Mouse (Mus musculus): ENCODE measurements around the gene Exoc3. TPM values are rescaled to one million over a fixed set of nuclear protein-coding genes. Genes with fewer than 3 reads are reported as not detected.

The Exoc3 gene
- 10 to 100 TPM; 74.9 to 78.3 TPM for total RNA-seq (2021)

DNA sequence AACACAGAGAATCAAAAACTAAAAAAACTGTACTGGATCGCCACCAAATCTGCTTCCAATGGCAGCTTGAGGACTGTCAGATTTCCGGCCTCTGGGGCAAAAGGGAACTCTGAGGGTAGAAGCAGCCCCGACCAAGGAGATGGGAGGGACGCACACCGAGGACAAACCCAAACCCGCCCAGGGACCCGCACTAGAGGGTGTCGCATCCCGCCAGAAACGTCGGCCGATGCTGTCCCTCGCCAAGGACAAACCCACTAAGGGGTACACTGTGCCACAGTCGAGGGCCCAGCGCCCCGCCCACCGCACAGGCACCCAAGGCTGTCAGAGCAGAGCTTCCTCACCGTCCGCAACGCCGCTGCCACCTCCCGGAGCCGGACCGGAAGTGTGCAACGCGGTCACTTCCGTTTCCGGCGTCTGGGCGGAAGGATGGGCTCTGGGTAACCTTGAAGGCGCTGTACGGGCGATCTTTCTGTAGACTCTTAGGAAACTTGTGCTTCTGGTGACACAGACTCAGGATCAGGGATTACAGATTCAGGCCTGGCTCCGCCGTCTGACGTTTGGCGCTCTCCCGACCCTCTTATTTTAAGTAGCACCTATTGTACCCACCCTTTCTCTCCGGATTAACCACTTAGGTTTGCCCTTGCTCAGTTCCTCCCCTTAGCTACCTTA is at the start of gene Exoc3:
TSS of gene Exoc3 (minus strand) at position 416 of the 669 bp plus-strand sequence.
- intact Hi-C loops (cut with DNase I): no loop called here

DNA sequence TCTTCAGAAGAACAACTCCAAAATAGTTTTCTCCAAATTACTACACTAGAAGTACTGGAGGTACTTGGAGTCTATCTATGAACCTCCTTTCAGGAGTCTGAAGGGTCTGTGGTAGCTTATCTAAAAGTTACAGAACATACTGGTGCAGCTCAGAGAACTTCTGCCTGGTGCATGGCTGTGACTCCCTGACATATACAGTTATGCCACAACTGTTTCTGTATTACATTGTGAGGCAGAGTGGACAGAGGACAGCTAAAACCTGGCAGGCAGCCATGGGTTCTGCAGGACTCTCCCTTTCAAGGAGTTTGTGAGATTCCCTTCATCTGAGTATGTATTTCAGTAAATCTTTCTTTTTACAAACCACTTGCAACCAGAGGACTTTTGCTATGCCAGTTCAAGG is 38.0 kb upstream of the Exoc3 start:
- DNase-seq: peak; percentile 21
- intact Hi-C loops (cut with DNase I): no loop called here

More for the DNA sequence above, at the start of gene Exoc3:
- peak; percentile 90 for DNase-seq

DNA sequence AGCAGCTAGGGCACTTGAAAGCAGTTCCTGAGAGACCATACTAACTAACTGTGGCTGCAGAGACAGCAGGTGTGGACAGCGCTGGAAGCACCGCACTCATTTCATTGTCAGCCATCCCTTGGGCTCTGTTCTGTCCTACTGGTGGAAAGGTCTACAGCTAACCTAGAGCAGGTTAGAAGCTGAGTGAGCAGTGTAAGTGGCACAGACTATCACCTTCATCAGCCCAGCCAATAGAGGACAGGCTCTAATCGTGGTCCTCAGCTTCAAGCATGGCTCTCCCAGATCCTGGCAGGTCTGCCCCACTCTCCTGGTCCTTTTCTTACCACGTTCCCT is 37.3 kb upstream of the Exoc3 start:
- intact Hi-C loops (cut with DNase I): no loop called here
- DNase-seq: no peak

DNA sequence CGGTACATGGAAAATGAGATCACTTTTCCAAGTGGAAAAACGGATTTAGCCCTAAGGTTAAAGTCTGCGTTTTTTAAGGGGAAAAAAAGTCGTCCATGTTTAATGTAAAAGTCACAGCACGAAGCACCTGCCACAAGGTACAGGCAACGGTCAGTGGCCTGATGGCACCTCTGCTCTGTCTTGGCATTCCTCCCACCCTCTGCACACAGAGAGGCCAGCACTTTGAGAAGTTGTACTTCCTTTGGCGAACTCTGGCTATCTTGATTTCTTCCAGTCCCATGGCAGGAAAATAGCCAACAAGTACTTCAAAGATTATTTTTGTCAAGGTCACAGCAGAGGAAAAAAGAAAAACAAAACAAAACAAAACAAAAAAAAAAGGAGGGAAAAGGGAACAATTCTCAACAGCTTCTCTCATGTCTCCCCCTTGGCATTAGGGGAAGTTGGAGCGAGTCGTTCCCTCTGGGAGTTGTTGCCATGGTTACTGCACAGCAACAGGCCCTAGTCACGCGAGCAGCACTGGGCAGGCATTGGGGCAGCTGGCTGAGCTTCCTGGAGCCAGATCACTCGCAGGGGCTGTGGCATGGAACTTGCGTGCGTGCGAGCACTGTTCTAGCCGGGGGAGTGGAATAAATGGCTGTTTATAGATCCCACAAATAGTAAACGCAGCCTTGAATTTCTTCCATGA is 36.8 kb upstream of the Exoc3 start:
- intact Hi-C loops (cut with DNase I): no loop called here
- DNase-seq: peak; percentile 91

DNA sequence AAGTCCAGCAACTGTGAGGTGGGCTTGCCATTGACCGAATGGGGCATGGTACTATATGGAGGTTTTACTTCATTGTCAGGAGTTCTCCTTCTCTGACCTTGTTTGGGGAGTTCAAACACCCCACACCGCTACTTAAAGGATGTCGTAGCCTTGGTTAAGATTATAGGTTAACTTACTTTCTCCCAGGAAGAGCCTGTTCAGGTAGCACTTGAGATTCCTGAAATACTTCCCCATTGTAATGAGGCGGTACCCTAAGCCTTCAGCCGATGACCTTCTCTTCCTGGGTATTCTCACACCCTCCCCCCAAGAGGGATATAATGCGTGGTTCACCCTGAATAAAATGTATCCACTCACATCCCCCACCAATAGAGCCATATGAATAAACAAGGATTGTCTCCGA is 29.0 kb upstream of the Exoc3 start:
- no peak for DNase-seq
- intact Hi-C loops (cut with DNase I): no loop called here

- intact Hi-C loops (cut with DNase I): no loop called here
- DNase-seq: no peak
Observed at GRCm38 (mm10) chr13:74220659-74221058, 12.1 kb upstream of the Exoc3 start.

DNA sequence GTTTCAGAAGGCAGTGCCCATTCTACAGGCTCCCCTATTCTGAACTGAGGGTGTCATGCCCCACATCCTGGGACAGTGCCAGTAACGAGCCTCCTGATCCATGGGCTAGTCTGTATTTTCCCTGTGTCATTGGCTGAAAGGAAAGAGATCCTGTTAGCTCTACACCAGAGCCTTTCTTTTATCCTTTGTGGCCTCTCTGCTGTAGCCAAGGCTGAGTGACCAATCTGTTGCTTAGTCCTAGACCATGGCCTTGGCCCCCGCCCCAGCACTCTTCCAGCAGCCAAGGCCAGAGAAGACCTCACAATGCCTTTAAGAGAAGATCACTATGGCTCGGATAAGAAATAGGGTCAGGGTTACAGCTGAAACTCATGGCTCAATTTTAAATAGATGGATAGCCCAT is 9.9 kb upstream of the Exoc3 start:
- intact Hi-C loops (cut with DNase I): no loop called here
- DNase-seq: no peak

GRCm38 (mm10) chr13:74208986-74209345 is 434 bp upstream of the Exoc3 start:
- intact Hi-C loops (cut with DNase I): no loop called here
- peak; percentile 2 for DNase-seq

- intact Hi-C loops (cut with DNase I): no loop called here
- no peak for DNase-seq
Observed at GRCm38 (mm10) chr13:74196451-74196850, 12.1 kb downstream of the Exoc3 start.

GRCm38 (mm10) chr13:74192613-74193012 is 15.9 kb downstream of the Exoc3 start:
- intact Hi-C loops (cut with DNase I): loop anchor here (2.0 kb wide), 1 partner anchor 108 kb away; no protein-coding TSS in a partner anchor
- DNase-seq: no peak

DNA sequence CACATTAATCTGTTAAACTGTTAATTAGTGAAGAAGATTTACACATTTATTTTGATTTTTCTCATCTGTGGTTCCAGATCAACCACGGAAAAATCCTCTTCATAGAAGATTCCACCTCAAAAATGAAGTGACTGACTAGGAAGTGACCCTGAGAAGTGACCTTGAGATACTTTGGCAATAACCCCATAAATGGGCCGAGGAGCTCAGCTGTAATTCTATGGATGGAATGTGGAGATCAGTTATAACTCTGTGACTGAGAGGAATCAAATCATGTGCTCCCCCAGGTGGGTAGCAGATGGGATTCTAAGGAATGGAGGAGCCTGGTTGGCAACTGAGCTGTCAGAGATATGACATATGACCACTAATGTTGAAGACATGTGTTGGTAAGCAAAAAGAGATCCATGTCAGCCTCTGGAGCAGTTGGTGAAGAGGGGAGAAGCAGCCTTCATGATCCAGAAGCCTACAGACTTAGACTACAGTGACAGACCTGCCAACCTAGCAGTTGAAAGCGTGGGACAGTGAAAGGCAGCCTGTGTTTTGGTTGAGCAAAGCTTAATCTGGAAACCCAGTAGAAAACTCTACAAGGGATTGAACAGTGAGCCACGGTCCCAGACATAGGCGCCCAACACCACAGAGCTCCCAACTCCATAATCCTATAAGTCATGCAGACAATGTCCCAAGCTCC is 25.4 kb downstream of the Exoc3 start:
- intact Hi-C loops (cut with DNase I): loop anchor here (10.0 kb wide), 1 partner anchor 228 kb away; no protein-coding TSS in a partner anchor
- no peak for DNase-seq

- no peak for DNase-seq
- intact Hi-C loops (cut with DNase I): no loop called here
Observed at GRCm38 (mm10) chr13:74172036-74172435, 36.5 kb downstream of the Exoc3 start.

DNA sequence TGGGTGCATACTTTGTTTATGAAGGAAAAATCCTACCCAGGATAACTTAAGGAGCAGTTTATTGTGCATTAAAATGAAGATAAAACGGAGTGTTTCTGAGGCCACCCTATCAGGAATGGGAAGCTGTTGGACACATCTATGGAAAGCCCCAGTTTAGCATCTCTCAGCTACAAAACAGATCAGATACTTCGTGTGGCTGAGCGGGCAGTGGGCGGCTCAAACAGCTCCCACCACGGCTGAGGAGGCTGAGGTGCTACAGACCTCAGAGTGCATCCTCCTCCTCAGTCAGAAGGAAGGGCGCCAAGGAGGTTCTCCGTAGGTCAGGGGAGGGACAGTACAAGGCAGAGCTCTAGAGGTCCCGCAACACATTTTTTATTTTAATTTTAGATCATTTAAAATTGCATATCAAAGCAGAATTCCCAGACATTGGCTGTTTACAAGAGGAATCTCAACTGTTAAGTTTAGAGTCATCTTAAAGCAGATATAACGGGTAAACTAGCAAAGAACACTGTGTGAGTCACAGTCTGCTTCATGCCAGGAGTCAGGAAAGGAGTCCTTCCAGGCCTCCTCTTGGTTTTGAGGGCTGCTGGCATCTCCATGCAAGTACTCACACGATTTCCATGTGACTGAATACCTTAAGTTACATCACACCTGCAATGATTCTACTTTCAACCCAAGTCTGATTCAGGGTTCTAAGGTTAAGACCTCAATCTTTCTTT is 38.9 kb downstream of the Exoc3 start:
- intact Hi-C loops (cut with DNase I): no loop called here
- no peak for DNase-seq

DNA sequence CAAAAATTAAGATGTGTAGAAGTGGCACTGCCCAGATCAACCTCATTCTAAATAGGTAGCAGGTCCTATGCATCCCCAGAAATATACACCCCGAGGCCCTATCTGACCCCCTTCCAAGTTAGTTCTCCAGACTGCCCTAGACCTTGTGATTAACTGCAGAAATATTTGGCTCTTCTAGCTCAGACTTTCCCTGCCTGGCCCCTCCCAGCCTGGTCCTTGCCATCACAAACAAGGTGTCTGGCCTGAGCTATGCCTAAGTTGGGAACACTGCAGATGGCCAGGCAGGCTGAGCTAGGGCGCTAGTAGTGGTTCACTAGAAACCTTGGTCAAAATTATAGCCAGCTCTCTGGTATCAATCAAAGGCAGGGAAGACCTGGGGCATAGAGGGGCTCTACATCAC is 41.0 kb downstream of the Exoc3 start:
- intact Hi-C loops (cut with DNase I): no loop called here
- no peak for DNase-seq

- intact Hi-C loops (cut with DNase I): no loop called here
- no peak for DNase-seq
Observed at GRCm38 (mm10) chr13:74167057-74167413, 41.5 kb downstream of the Exoc3 start.

DNA sequence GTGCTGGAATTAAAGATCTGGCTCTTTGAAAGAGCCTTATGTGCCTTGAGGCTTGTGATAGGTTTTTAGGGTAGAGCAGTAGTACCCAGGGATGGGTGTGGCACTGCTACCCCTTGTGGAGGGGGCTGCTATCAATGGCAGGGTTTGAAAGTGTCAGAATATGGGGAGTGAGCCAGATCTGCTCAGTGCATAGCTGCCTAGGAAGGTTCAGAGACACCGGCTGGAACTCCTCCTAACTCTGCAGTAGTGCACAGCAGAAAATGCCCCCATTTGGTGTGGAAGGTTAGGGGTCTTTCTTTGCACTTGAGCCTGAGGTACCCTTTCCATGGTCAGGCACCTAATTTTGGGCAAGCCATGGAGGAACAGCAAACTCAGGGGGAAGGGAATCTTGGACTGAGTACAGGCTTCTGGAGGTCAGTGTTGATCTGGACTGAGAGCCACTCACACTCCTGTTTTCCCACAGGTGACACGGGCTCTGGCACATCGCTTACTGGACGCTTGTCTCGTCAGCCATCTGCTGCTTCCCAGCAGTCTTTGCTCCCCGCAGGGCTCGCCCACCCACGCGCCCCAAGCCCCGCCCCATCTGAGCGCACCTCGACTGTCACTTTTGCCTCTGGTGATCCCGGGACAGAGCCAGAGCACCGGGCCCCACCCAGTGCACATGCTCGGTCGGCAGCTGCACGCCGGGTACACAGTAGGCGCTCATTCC is 42.0 kb downstream of the Exoc3 start:
- intact Hi-C loops (cut with DNase I): no loop called here
- DNase-seq: peak; percentile 54

DNA sequence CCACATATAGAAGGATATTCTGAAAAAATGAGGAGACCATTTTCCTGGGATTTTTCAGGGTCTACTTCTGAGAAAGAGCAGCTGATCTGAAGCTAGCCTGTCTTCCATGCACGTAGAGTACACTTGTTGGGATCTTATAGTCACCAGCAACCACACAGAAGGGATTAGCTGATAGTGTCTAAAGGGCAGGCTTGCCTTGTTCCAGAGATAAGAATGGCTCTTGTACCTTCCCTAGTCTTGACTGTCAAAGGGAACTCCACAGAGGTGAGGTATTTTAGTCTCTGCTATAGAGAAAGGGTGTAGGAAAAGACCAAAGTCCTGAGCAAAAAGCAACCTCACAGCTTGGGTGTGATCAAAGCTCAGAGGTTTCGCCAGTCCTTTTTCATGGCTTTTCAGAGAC is 61.2 kb downstream of the Exoc3 start:
- intact Hi-C loops (cut with DNase I): no loop called here
- no peak for DNase-seq

GRCm38 (mm10) chr13:74145983-74146622 is 62.4 kb downstream of the Exoc3 start:
- DNase-seq: peak; percentile 15
- intact Hi-C loops (cut with DNase I): no loop called here

DNA sequence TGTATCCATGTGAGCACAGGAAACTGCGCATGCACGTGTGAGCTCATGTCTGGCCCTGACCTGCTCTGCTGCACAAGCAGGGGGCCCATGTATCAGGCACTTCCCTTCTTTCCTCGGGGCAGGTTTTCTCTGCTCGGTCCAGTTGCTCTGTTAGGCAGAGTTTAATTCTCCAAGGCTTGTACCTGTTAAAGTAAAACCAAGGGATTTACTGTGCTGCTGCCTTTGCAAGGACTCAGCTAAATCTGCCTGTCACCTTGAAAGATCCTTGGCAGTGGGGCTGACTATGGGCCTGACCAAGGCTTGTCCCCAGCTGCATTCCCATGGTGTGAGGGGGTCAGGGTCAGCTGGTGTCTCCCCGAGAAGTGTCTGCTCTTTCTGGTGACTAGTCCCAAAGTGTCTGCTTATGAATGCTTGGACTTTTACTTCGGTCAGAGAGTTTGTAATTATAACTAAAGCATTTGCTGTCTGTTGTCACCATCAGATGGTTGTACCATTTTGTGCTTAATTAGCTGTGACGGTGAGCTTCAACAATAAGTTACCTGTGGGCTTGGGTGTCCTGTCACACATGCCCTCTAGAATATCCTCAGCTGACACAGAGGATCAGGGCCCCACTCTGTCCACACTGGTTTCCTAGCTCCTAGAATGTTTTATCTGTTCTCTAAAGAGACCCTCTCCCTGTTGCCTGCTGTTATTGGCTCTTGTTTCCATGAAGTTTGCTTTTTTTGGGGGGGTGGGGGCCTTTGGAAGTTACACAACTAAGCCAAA is 64.2 kb downstream of the Exoc3 start:
- intact Hi-C loops (cut with DNase I): no loop called here
- no peak for DNase-seq

DNA sequence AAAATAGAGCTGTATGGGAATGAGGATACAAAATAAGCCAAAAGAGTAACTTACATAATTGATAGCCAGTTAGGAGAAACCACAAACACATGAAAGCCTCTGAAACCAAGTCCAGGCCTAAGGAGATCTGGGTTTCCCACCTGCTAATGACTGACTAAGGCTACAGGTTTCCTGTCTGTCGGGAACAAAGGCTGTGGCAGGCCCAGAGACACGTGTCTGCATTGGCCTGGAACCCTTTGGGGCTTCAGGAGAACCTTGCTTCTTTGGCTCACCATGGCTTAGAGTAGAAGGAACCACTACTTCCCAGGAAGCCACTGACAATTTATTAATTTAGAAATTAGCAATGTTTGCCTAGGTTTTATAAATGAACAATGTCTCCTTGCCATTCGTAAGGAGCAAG is 65.2 kb downstream of the Exoc3 start:
- intact Hi-C loops (cut with DNase I): no loop called here
- DNase-seq: no peak

Data from left cerebral cortex, postnatal 4 days (tissue).